Mouse (Mus musculus) ES-E14 (cell line): ENCODE measurements around the gene Ubap1.

Experiments used
- CHD2 ChIP-seq: IDR thresholded peaks from 2 replicates; pipeline ENCODE4 v1.6.1; 2014; ENCODE audit warnings: mild to moderate bottlenecking, low read depth, low read length, inconsistent platforms
- HCFC1 ChIP-seq: IDR thresholded peaks from 2 replicates; pipeline ENCODE4 v1.6.1; 2012; ENCODE audit warnings: low read length, inconsistent platforms, borderline replicate concordance; ENCODE audit not compliant: insufficient read depth
- ZNF384 ChIP-seq: IDR thresholded peaks from 2 replicates; pipeline ENCODE4 v1.6.1; 2012; ENCODE audit warnings: low read depth, low read length, inconsistent platforms

DNA sequence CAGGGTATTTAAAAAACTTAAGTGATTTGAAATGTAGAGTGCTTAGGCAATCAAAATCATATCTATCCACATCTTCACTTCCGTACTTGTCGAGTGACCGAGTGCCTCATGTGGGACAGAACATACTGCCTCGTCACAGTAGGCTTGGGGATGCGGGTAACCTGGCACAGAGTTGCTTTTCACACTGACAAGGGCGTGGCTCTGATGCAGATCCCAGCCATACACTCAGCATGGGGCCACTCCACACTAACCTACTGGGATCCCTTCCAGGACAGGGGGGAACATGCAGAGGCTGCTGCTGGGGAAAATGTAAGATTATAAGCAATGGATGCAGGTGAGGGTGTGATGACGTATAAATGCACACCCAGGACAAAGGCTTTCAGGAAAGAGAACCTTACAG lies 45.1 kb upstream of the Ubap1 start:
- TF ChIP-seq HCFC1, result no peak
- TF ChIP-seq CHD2, result no peak
- no peak for TF ChIP-seq ZNF384
